Mouse (Mus musculus): ENCODE measurements around the gene Selenos. TPM values are rescaled to one million over a fixed set of nuclear protein-coding genes. Genes with fewer than 3 reads are reported as not detected.

Selenos gene
- polyA plus RNA-seq, 1 experiment from 2014 or later, result 140 TPM

Other genes with a start within 250 kb of the Selenos start
- 12.3 and 16.0 TPM in 2 replicates for gene Pcsk6, start 217.9 kb upstream of the Selenos start, polyA plus RNA-seq (2014; fragmentation: Nextera tagmentation; extraction: Ambion mirVana)
- gene Gm45213, start 36.0 kb upstream of the Selenos start, polyA plus RNA-seq (2014; fragmentation: Nextera tagmentation; extraction: Ambion mirVana), result not detected in 2 replicates
- 134 and 146 TPM in 2 replicates for gene Snrpa1, start 20.6 kb upstream of the Selenos start, polyA plus RNA-seq (2014; fragmentation: Nextera tagmentation; extraction: Ambion mirVana)
- gene Chsy1, start 29.9 kb downstream of the Selenos start, polyA plus RNA-seq (2014; fragmentation: Nextera tagmentation; extraction: Ambion mirVana), result 34.4 and 36.6 TPM in 2 replicates